Mouse (Mus musculus) heart, postnatal 0 days (tissue): ENCODE measurements around the gene Tbata.

Experiments
- CTCF ChIP-seq: IDR thresholded peaks from 2 replicates; pipeline ENCODE4 v1.5.1; 2016; ENCODE audit warnings: antibody characterized with exemption, control low read depth, low read depth
- EP300 ChIP-seq: IDR thresholded peaks from 2 replicates; pipeline ENCODE4 v1.6.1; 2016; ENCODE audit warnings: antibody characterized with exemption, low read depth

DNA sequence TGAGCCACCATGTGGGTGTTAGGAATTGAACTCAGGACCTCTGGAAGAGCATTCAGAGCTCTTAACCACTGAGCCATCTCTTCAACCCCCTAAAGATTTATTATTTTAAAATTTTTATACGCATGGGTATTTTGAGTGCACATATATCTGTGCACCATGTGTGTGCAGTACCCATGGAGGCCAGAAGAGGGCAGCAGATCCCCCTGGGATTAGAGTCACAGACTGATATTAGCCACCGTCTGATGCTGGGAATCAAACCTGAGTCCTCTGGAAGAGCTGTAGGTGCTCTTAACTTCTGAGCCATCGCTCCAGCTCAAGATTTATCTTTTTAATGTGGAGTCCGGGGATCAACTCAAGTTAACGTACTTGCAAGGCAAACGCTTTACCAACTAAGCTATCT is 43.9 kb downstream of the Tbata start:
- no peak; the same call in 1 of the 2 replicates for TF ChIP-seq CTCF
- TF ChIP-seq EP300 = no peak
